14 mouse cellular contexts compared by ENCODE assay signal in genomic region chr11:69553341-69553721, GRCm38 (mm10). TPM values are rescaled to one million over a fixed set of nuclear protein-coding genes. Genes with fewer than 3 reads are reported as not detected.
A peak's percentile ranks its signal among the peaks of the same experiment; 100 is the strongest.
DNase-seq lines count a peak whose midpoint lies in the region; ATAC-seq and TF ChIP-seq lines count a peak whose summit lies in the region.
"Had no signal": no experiment of that assay in that cellular context is flagged by ENCODE, and none has a peak within 500 bp of the region (broad histone marks: within the 10 kb centered on the region; RNA-seq: fewer than 3 reads in every experiment).

No protein-coding gene starts in this region.

- peaks cover 31% of the 10 kb centered on the region for H3K4me1 ChIP-seq in hindbrain, embryonic 11.5 days (replicated peaks; ENCODE audit: control insufficient read depth, insufficient read depth, low read length)
- peaks cover 62% of the 10 kb centered on the region for H3K4me1 ChIP-seq in midbrain, embryonic 11.5 days (ENCODE audit: control insufficient read depth, insufficient read depth, low read length)
- peaks cover 73% of the 10 kb centered on the region for H3K4me1 ChIP-seq in neural tube, embryonic 15.5 days

- H3K27ac ChIP-seq in left cerebral cortex, adult 2 months, result peak overlapping the region; percentile 55
- H3K27ac ChIP-seq in hindbrain, embryonic 11.5 days (ENCODE audit: low read depth, low read length), result peak overlapping the region; percentile 89
- H3K27ac ChIP-seq in midbrain, embryonic 11.5 days (ENCODE audit: low read depth, low read length), result peak overlapping the region; percentile 90
- H3K27ac ChIP-seq in neural tube, embryonic 15.5 days (replicated peaks), result peak overlapping the region; percentile 85

- H3K9me3 ChIP-seq in hindbrain, embryonic 11.5 days (ENCODE audit: control insufficient read depth, low read length), result no peaks in the 10 kb centered on the region
- H3K9me3 ChIP-seq in midbrain, embryonic 11.5 days (ENCODE audit: control insufficient read depth, low read length), result no peaks in the 10 kb centered on the region
- no peaks in the 10 kb centered on the region for H3K9me3 ChIP-seq in neural tube, embryonic 15.5 days (replicated peaks)

- H3K4me2 ChIP-seq in hindbrain, embryonic 11.5 days (replicated peaks; ENCODE audit: low read depth, low read length), result peak overlapping the region; percentile 37
- peak overlapping the region; percentile 38 for H3K4me2 ChIP-seq in midbrain, embryonic 11.5 days
- H3K4me2 ChIP-seq in neural tube, embryonic 15.5 days, result peak overlapping the region; percentile 49

- peak overlapping the region; percentile 38; the same call in 1 of the 2 replicates for H3K9ac ChIP-seq in hindbrain, embryonic 11.5 days (ENCODE audit: low read depth, low read length)
- H3K9ac ChIP-seq in midbrain, embryonic 11.5 days (ENCODE audit: low read length), result peak overlapping the region; percentile 58
- peak overlapping the region; percentile 23; the same call in 1 of the 2 replicates for H3K9ac ChIP-seq in neural tube, embryonic 15.5 days (replicated peaks)

- no peak for TF ChIP-seq CTCF in left cerebral cortex, adult 2 months (IDR thresholded peaks at IDR 0.05)

- intact Hi-C loops in left cerebral cortex, adult 2 months (cut with DNase I), result no loop called here
- intact Hi-C loops in left cerebral cortex, postnatal 25 days (cut with DNase I), result no loop called here
- intact Hi-C loops in left cerebral cortex, postnatal 10 days (cut with DNase I), result no loop called here

- H3K4me3 ChIP-seq in left cerebral cortex, adult 2 months, result no peak overlapping the region
- no peak overlapping the region for H3K4me3 ChIP-seq in hindbrain, embryonic 11.5 days (ENCODE audit: low read depth, low read length)
- no peak overlapping the region for H3K4me3 ChIP-seq in midbrain, embryonic 11.5 days (ENCODE audit: low read depth, low read length)
- H3K4me3 ChIP-seq in neural tube, embryonic 15.5 days (replicated peaks), result peak overlapping the region; percentile 16; the same call in 1 of the 2 replicates
- H3K4me3 ChIP-seq: erythroblast, embryonic 14.5 days had no signal

- 0 out of 2 replicates have a peak, but pooled peaks cover 4% of the 10 kb centered on the region for H3K36me3 ChIP-seq in hindbrain, embryonic 11.5 days (ENCODE audit: control insufficient read depth, insufficient read depth, low read length)
- H3K36me3 ChIP-seq in midbrain, embryonic 11.5 days (ENCODE audit: control insufficient read depth, insufficient read depth, low read length), result no peaks in the 10 kb centered on the region
- peaks cover 2% of the 10 kb centered on the region for H3K36me3 ChIP-seq in neural tube, embryonic 15.5 days

- no peak; the same call in 1 of the 2 replicates for ATAC-seq in hindbrain, embryonic 11.5 days (ENCODE audit: low FRiP score)
- ATAC-seq in midbrain, embryonic 11.5 days (ENCODE audit: low FRiP score), result no peak; the same call in 1 of the 2 replicates
- ATAC-seq in neural tube, embryonic 15.5 days (ENCODE audit: low FRiP score), result no peak; the same call in 1 of the 2 replicates
- no peak for ATAC-seq in granulocyte monocyte progenitor cell, adult 5-6 weeks (replicated peaks; ENCODE audit: poor library complexity, severe bottlenecking)

- no peaks in the 10 kb centered on the region for H3K27me3 ChIP-seq in hindbrain, embryonic 11.5 days (ENCODE audit: control insufficient read depth, insufficient read depth, low read length)
- no peaks in the 10 kb centered on the region for H3K27me3 ChIP-seq in midbrain, embryonic 11.5 days (ENCODE audit: control insufficient read depth, insufficient read depth, low read length)
- no peaks in the 10 kb centered on the region for H3K27me3 ChIP-seq in neural tube, embryonic 15.5 days (replicated peaks)

- peak in 1 of 2 experiments; percentile 12 for DNase-seq in left cerebral cortex, adult 2 months (ENCODE audit: extremely low spot score in 1 of 2, low spot score in 2 of 2)
- no peak for DNase-seq in left cerebral cortex, postnatal 25 days (ENCODE audit: low spot score in 2 of 2)
- DNase-seq in hindbrain, embryonic 11.5 days (ENCODE audit: low spot score), result peak; percentile 46
- DNase-seq in midbrain, embryonic 11.5 days (ENCODE audit: low spot score, missing footprints), result no peak
- DNase-seq in urinary bladder, postnatal 4 days (ENCODE audit: low spot score in 2 of 2), result no peak
- no peak for DNase-seq in left cerebral cortex, postnatal 10 days (ENCODE audit: extremely low spot score in 1 of 2, low spot score in 2 of 2)
- DNase-seq: gastrocnemius, postnatal 25 days; heart, postnatal 10 days; kidney, adult 2 months; lung, postnatal 10 days had no signal

- WGBS in hindbrain, embryonic 11.5 days, result 11% methylated on average over 2 of the region's 2 CpGs
- 0% methylated on average over 2 of the region's 2 CpGs for WGBS in midbrain, embryonic 11.5 days
- 0% methylated on average over 2 of the region's 2 CpGs for WGBS in neural tube, embryonic 15.5 days

RNA-seq across cellular contexts. Expression of gene Dnah2, which starts 4.4 kb away (rescaled TPM):
- 1 to 10 TPM; 2.7 to 3.7 TPM for total RNA-seq in left cerebral cortex, adult 2 months (2021)
- total RNA-seq in left cerebral cortex, postnatal 25 days (2021), result 1 to 10 TPM; 3.0 to 3.6 TPM
- polyA plus RNA-seq in hindbrain, embryonic 11.5 days (2014; fragmentation: Nextera tagmentation; extraction: Ambion mirVana), result 0.68 and 1.6 TPM in 2 replicates
- polyA plus RNA-seq in midbrain, embryonic 11.5 days (2014; fragmentation: Nextera tagmentation; extraction: Ambion mirVana), result 1.00 and 1.9 TPM in 2 replicates
- 3.1 and 3.5 TPM in 2 replicates for polyA plus RNA-seq in neural tube, embryonic 15.5 days (2015; fragmentation: Nextera tagmentation; extraction: Ambion mirVana)
- 0.11 and 3.5 TPM in 2 replicates for total RNA-seq in granulocyte monocyte progenitor cell, adult 5-6 weeks (2014; fragmentation: Nextera tagmentation)
- not detected in 2 replicates for total RNA-seq in granulocyte monocyte progenitor cell, adult 5-6 weeks (2017)
- 1 to 10 TPM; 4.2 to 5.7 TPM for total RNA-seq in left cerebral cortex, postnatal 10 days (2021)
- polyA plus RNA-seq: erythroblast, embryonic 14.5 days had no signal

RNA-seq across cellular contexts. Expression of gene Efnb3, which starts 6.7 kb away (rescaled TPM):
- total RNA-seq in left cerebral cortex, adult 2 months (2021), result 10 to 100 TPM; 46.6 to 63.0 TPM
- total RNA-seq in left cerebral cortex, postnatal 25 days (2021), result 10 to 100 TPM; 57.5 to 60.4 TPM
- polyA plus RNA-seq in hindbrain, embryonic 11.5 days (2014; fragmentation: Nextera tagmentation; extraction: Ambion mirVana), result 12.2 and 15.5 TPM in 2 replicates
- 11.0 and 12.3 TPM in 2 replicates for polyA plus RNA-seq in midbrain, embryonic 11.5 days (2014; fragmentation: Nextera tagmentation; extraction: Ambion mirVana)
- 113 and 126 TPM in 2 replicates for polyA plus RNA-seq in neural tube, embryonic 15.5 days (2015; fragmentation: Nextera tagmentation; extraction: Ambion mirVana)
- total RNA-seq in granulocyte monocyte progenitor cell, adult 5-6 weeks (2014; fragmentation: Nextera tagmentation), result not detected in 2 replicates
- not detected in 2 replicates for total RNA-seq in granulocyte monocyte progenitor cell, adult 5-6 weeks (2017)
- 100 to 1,000 TPM; 147 to 154 TPM for total RNA-seq in left cerebral cortex, postnatal 10 days (2021)
- total RNA-seq: liver, adult 2 months had no signal

RNA-seq across cellular contexts. Expression of gene Wrap53, which starts 26.7 kb away (rescaled TPM):
- total RNA-seq in left cerebral cortex, adult 2 months (2021), result 10 to 100 TPM in 1 of 2 experiments, 1 to 10 TPM in 1; 7.6 to 10.5 TPM
- total RNA-seq in left cerebral cortex, postnatal 25 days (2021), result 10 to 100 TPM; 10.1 to 10.4 TPM
- 36.6 and 37.8 TPM in 2 replicates for polyA plus RNA-seq in hindbrain, embryonic 11.5 days (2014; fragmentation: Nextera tagmentation; extraction: Ambion mirVana)
- polyA plus RNA-seq in midbrain, embryonic 11.5 days (2014; fragmentation: Nextera tagmentation; extraction: Ambion mirVana), result 35.1 and 36.4 TPM in 2 replicates
- 18.1 and 18.8 TPM in 2 replicates for polyA plus RNA-seq in neural tube, embryonic 15.5 days (2015; fragmentation: Nextera tagmentation; extraction: Ambion mirVana)
- total RNA-seq in granulocyte monocyte progenitor cell, adult 5-6 weeks (2014; fragmentation: Nextera tagmentation), result 8.0 and 18.8 TPM in 2 replicates
- total RNA-seq in granulocyte monocyte progenitor cell, adult 5-6 weeks (2017), result 6.5 and 11.3 TPM in 2 replicates
- total RNA-seq in left cerebral cortex, postnatal 10 days (2021), result 1 to 10 TPM; 6.3 to 7.6 TPM

RNA-seq across cellular contexts. Expression of gene Trp53, which starts 26.8 kb away (rescaled TPM):
- 10 to 100 TPM; 23.7 TPM for total RNA-seq in left cerebral cortex, adult 2 months (2021)
- 10 to 100 TPM; 18.7 to 21.1 TPM for total RNA-seq in left cerebral cortex, postnatal 25 days (2021)
- polyA plus RNA-seq in hindbrain, embryonic 11.5 days (2014; fragmentation: Nextera tagmentation; extraction: Ambion mirVana), result 156 and 159 TPM in 2 replicates
- 144 and 147 TPM in 2 replicates for polyA plus RNA-seq in midbrain, embryonic 11.5 days (2014; fragmentation: Nextera tagmentation; extraction: Ambion mirVana)
- polyA plus RNA-seq in neural tube, embryonic 15.5 days (2015; fragmentation: Nextera tagmentation; extraction: Ambion mirVana), result 51.8 and 85.1 TPM in 2 replicates
- 215 and 226 TPM in 2 replicates for total RNA-seq in granulocyte monocyte progenitor cell, adult 5-6 weeks (2014; fragmentation: Nextera tagmentation)
- 56.8 and 58.0 TPM in 2 replicates for total RNA-seq in granulocyte monocyte progenitor cell, adult 5-6 weeks (2017)
- total RNA-seq in left cerebral cortex, postnatal 10 days (2021), result 10 to 100 TPM; 20.5 to 26.1 TPM

RNA-seq across cellular contexts. Expression of gene Atp1b2, which starts 52.4 kb away (rescaled TPM):
- 100 to 1,000 TPM; 411 to 429 TPM for total RNA-seq in left cerebral cortex, adult 2 months (2021)
- 100 to 1,000 TPM; 403 to 438 TPM for total RNA-seq in left cerebral cortex, postnatal 25 days (2021)
- 11.7 and 13.1 TPM in 2 replicates for polyA plus RNA-seq in hindbrain, embryonic 11.5 days (2014; fragmentation: Nextera tagmentation; extraction: Ambion mirVana)
- 10.4 and 12.2 TPM in 2 replicates for polyA plus RNA-seq in midbrain, embryonic 11.5 days (2014; fragmentation: Nextera tagmentation; extraction: Ambion mirVana)
- 76.7 and 77.0 TPM in 2 replicates for polyA plus RNA-seq in neural tube, embryonic 15.5 days (2015; fragmentation: Nextera tagmentation; extraction: Ambion mirVana)
- 1.7 and 3.0 TPM in 2 replicates for total RNA-seq in granulocyte monocyte progenitor cell, adult 5-6 weeks (2014; fragmentation: Nextera tagmentation)
- total RNA-seq in granulocyte monocyte progenitor cell, adult 5-6 weeks (2017), result 0.10 TPM in 1 of 2 replicates, not detected in the other
- 100 to 1,000 TPM; 395 to 416 TPM for total RNA-seq in left cerebral cortex, postnatal 10 days (2021)

Comparison
In these comparisons a context has a peak if more than half of its experiments do, and no peak if none do; other contexts are left out.
1. RNA of gene Efnb3, which starts 6.7 kb away (total RNA-seq): 147 to 154 TPM in left cerebral cortex, postnatal 10 days, 46.6 to 63.0 TPM in left cerebral cortex, adult 2 months and 57.5 to 60.4 TPM in left cerebral cortex, postnatal 25 days; not detected in granulocyte monocyte progenitor cell, adult 5-6 weeks; every median in the first group is over 10 times any median in the second.
2. Peak in every context shown above with its lines, with median percentiles within 50 percentile points of each other: H3K27ac ChIP-seq, H3K4me2 ChIP-seq and H3K9ac ChIP-seq.